Mouse (Mus musculus): ENCODE results near the gene Gm10401. TPM values are rescaled to one million over a fixed set of nuclear protein-coding genes. Genes with fewer than 3 reads are reported as not detected.
A peak's percentile ranks its signal among the peaks of the same experiment; 100 is the strongest.
"Not testable (repeated sequence)": the region's sequence is repeated elsewhere in the genome, so short reads cannot be mapped to it uniquely, and the experiment has no call there.

Gene Gm10401
- polyA plus RNA-seq, 1 experiment: not detected

- TF ChIP-seq POLR2A (IDR thresholded peaks at IDR 0.05; ENCODE audit: borderline replicate concordance, control insufficient read depth, low read depth, low read length) (no peak), CTCF (IDR thresholded peaks at IDR 0.05; ENCODE audit: control insufficient read depth, insufficient read depth, low read length) (0 out of 2 replicates have a peak, but pooled peaks have one; percentile 19)
- 95% methylated on average over 5 of the region's 5 CpGs for WGBS
- Histone ChIP-seq H3K27ac (ENCODE audit: control insufficient read depth, insufficient read depth, low read depth, low read length, poor library complexity) (no peak overlapping the region), H3K4me3 (replicated peaks; ENCODE audit: control insufficient read depth, low read depth, low read length) (no peak overlapping the region), H3K4me1 (ENCODE audit: control insufficient read depth, insufficient read depth, low read length) (no peaks in the 10 kb centered on the region)
Observed at GRCm38 (mm10) chr5:115089592-115090268, 8.4 kb downstream of the Gm10401 start.

- 96% methylated on average over 2 of the region's 2 CpGs for WGBS
- no peak overlapping the region for H3K4me3 ChIP-seq (replicated peaks; ENCODE audit: control insufficient read depth, low read depth, low read length)
- no peak overlapping the region for H3K27ac ChIP-seq (ENCODE audit: control insufficient read depth, insufficient read depth, low read depth, low read length, poor library complexity)
- no peak for TF ChIP-seq POLR2A (IDR thresholded peaks at IDR 0.05; ENCODE audit: borderline replicate concordance, control insufficient read depth, low read depth, low read length)
- no peak for TF ChIP-seq CTCF (IDR thresholded peaks at IDR 0.05; ENCODE audit: control insufficient read depth, insufficient read depth, low read length)
- H3K4me1 ChIP-seq (ENCODE audit: control insufficient read depth, insufficient read depth, low read length): no peaks in the 10 kb centered on the region
Observed at GRCm38 (mm10) chr5:115085675-115086074, 12.4 kb downstream of the Gm10401 start.

GRCm38 (mm10) chr5:115083492-115083891, 14.6 kb downstream of the Gm10401 start:
- WGBS: 55% methylated on average over 6 of the region's 6 CpGs
- no peak overlapping the region for H3K27ac ChIP-seq (ENCODE audit: control insufficient read depth, insufficient read depth, low read depth, low read length, poor library complexity)
- H3K4me1 ChIP-seq (ENCODE audit: control insufficient read depth, insufficient read depth, low read length): no peaks in the 10 kb centered on the region
- H3K4me3 ChIP-seq (replicated peaks; ENCODE audit: control insufficient read depth, low read depth, low read length): no peak overlapping the region
- TF ChIP-seq POLR2A (IDR thresholded peaks at IDR 0.05; ENCODE audit: borderline replicate concordance, control insufficient read depth, low read depth, low read length) (no peak), CTCF (IDR thresholded peaks at IDR 0.05; ENCODE audit: control insufficient read depth, insufficient read depth, low read length) (no peak)

GRCm38 (mm10) chr5:115081636-115082035, 16.5 kb downstream of the Gm10401 start:
- TF ChIP-seq CTCF (IDR thresholded peaks at IDR 0.05; ENCODE audit: control insufficient read depth, insufficient read depth, low read length) (no peak), POLR2A (IDR thresholded peaks at IDR 0.05; ENCODE audit: borderline replicate concordance, control insufficient read depth, low read depth, low read length) (no peak)
- WGBS: 91% methylated on average over 5 of the region's 5 CpGs
- Histone ChIP-seq H3K4me1 (ENCODE audit: control insufficient read depth, insufficient read depth, low read length) (no peaks in the 10 kb centered on the region), H3K4me3 (replicated peaks; ENCODE audit: control insufficient read depth, low read depth, low read length) (no peak overlapping the region), H3K27ac (ENCODE audit: control insufficient read depth, insufficient read depth, low read depth, low read length, poor library complexity) (no peak overlapping the region)

GRCm38 (mm10) chr5:115076144-115076901, 21.8 kb downstream of the Gm10401 start:
- peaks cover 7% of the 10 kb centered on the region for H3K4me1 ChIP-seq (ENCODE audit: control insufficient read depth, insufficient read depth, low read length)

GRCm38 (mm10) chr5:115074749-115075148, 23.3 kb downstream of the Gm10401 start:
- no peak for TF ChIP-seq POLR2A (IDR thresholded peaks at IDR 0.05; ENCODE audit: borderline replicate concordance, control insufficient read depth, low read depth, low read length)
- TF ChIP-seq CTCF (IDR thresholded peaks at IDR 0.05; ENCODE audit: control insufficient read depth, insufficient read depth, low read length): no peak
- H3K27ac ChIP-seq (ENCODE audit: control insufficient read depth, insufficient read depth, low read depth, low read length, poor library complexity): 0 out of 2 replicates have a peak overlapping the region, but pooled peaks have one; percentile 12
- H3K4me3 ChIP-seq (replicated peaks; ENCODE audit: control insufficient read depth, low read depth, low read length): no peak overlapping the region
- 67% methylated on average over 4 of the region's 4 CpGs for WGBS
- H3K4me1 ChIP-seq (ENCODE audit: control insufficient read depth, insufficient read depth, low read length): peaks cover 8% of the 10 kb centered on the region

More at GRCm38 (mm10) chr5:115076144-115076901, 21.8 kb downstream of the Gm10401 start:
- Histone ChIP-seq H3K4me3 (replicated peaks; ENCODE audit: control insufficient read depth, low read depth, low read length) (no peak overlapping the region), H3K27ac (ENCODE audit: control insufficient read depth, insufficient read depth, low read depth, low read length, poor library complexity) (no peak overlapping the region)
- WGBS: 41% methylated on average over 5 of the region's 5 CpGs
- TF ChIP-seq POLR2A (IDR thresholded peaks at IDR 0.05; ENCODE audit: borderline replicate concordance, control insufficient read depth, low read depth, low read length) (no peak), CTCF (IDR thresholded peaks at IDR 0.05; ENCODE audit: control insufficient read depth, insufficient read depth, low read length) (peak; percentile 64)

- Histone ChIP-seq H3K27ac (ENCODE audit: control insufficient read depth, insufficient read depth, low read depth, low read length, poor library complexity) (peak overlapping the region; percentile 42; the same call in 1 of the 2 replicates), H3K4me1 (ENCODE audit: control insufficient read depth, insufficient read depth, low read length) (peaks cover 11% of the 10 kb centered on the region)
- WGBS: 67% methylated on average over 8 of the region's 8 CpGs
- H3K4me3 ChIP-seq (replicated peaks; ENCODE audit: control insufficient read depth, low read depth, low read length): not testable (repeated sequence)
Observed at GRCm38 (mm10) chr5:115073306-115073705, 24.8 kb downstream of the Gm10401 start.

- Histone ChIP-seq H3K4me3 (replicated peaks; ENCODE audit: control insufficient read depth, low read depth, low read length) (no peak overlapping the region), H3K27ac (ENCODE audit: control insufficient read depth, insufficient read depth, low read depth, low read length, poor library complexity) (peak overlapping the region; percentile 89), H3K4me1 (ENCODE audit: control insufficient read depth, insufficient read depth, low read length) (peaks cover 13% of the 10 kb centered on the region)
- TF ChIP-seq CTCF (IDR thresholded peaks at IDR 0.05; ENCODE audit: control insufficient read depth, insufficient read depth, low read length) (no peak), POLR2A (IDR thresholded peaks at IDR 0.05; ENCODE audit: borderline replicate concordance, control insufficient read depth, low read depth, low read length) (no peak)
- WGBS: 24% methylated on average over 7 of the region's 7 CpGs
Observed at GRCm38 (mm10) chr5:115072143-115072542, 26.0 kb downstream of the Gm10401 start.

Measured in bone marrow, adult 2 months (tissue).